Mouse (Mus musculus): ENCODE measurements around the gene Fth1.
A peak's percentile ranks its signal among the peaks of the same experiment; 100 is the strongest.

The Fth1 gene

GRCm38 (mm10) chr19:9964205-9964916 lies 16.0 kb upstream of the Fth1 start:
- DNase-seq (ENCODE audit: low spot score), result peak; percentile 35

DNA sequence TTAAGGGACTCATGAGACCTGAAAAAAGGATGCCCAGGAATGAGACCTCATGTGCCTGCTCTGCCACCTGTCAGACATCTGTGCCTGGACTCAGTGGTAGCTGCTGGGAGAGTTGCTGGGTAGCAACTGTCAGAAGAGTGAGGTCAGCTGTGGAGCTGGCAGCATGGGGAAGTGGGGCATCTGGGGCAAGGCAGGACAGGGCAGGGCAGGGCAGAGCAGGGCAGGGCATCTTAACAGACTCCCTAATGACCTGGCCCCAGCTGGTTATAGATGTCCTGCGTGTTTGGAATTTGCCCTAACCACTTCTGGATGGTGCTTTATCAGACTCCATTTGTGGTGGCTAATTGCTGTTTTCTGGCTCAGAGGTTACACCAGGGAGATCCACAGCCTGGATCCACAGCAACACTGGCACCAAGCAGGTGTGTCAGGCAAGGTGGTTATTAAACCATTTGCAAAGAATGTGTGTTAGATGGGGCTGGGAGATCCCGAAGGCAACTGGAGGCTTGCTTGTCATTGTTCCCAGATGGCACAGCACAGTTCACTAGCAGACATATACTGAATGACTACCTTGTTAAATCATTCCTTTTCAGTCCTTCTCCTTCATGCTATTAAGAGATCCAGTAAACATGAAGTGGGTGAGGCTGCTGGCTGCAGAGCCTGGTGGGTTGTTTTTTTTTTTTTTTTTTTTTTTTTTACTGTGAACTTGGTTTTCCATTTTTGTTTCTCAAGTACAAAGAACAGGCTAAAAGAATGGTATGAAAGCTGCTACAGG lies 14.1 kb upstream of the Fth1 start:
- no peak for DNase-seq (ENCODE audit: low spot score)

GRCm38 (mm10) chr19:9968081-9968787 lies 12.2 kb upstream of the Fth1 start:
- DNase-seq (ENCODE audit: low spot score), result no peak

DNA sequence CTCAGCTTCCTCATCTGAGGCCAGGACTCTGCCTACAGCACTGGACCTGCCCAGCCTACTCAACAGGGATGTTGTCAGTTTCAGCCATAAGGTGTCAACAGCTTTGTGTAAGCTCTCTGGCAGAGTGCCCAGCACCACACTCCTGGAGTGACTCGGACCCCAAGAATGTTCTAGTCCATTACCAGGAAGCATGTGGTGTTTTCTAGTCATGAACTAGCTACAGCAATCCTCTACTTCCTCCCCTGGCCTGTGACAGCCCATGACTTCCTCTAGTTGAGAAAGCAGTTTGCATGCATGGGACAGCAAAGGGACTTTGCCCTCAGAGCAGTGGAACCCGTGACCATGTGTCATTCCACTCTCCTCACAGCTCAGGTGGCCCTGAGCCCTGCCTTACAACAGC lies 5.5 kb upstream of the Fth1 start:
- peak; percentile 66 for DNase-seq (ENCODE audit: low spot score)

DNA sequence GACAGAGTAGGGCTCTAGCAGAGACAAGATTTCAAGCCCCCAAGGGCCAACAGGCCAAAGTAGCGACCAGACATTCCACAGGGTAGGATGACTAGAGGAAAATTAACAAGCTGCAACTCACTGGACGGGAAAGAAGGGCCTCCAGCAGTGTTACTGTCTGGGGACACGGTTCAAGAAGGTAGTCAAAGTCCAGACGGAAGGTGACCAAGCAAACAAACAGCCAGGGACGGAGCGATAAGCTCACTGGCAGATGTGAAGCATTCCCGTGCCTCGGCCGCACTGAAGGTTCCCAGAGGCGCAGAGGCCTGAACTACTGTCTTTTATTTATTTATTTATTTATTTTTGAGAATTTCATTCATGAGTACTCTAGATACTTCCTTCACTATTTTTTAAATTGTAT lies 3.3 kb upstream of the Fth1 start:
- DNase-seq (ENCODE audit: low spot score), result peak; percentile 85

- peak; percentile 81 for DNase-seq (ENCODE audit: low spot score)
Observed at GRCm38 (mm10) chr19:9978431-9978951, 1.9 kb upstream of the Fth1 start.

GRCm38 (mm10) chr19:9979156-9979555 lies 1.2 kb upstream of the Fth1 start:
- no peak for DNase-seq (ENCODE audit: low spot score)

DNA sequence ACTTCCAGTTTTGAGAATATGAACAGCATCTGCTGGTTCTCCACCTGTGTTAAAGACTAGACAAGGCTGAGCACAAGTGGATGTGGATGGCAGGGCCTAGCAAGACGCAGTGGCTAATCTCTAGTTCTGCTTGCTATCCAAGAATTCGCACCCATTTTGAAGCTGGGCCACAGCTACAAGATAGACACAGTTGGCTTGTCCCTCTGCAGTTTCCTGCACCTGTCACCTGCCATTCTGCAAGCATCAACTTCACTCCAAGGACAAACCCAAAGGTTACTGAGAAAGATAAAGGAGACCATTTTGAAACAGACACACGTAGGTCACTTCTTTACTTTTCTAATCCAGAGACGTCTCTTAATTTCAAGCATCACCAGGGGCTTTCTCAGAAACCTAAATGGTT lies 1.2 kb downstream of the Fth1 start:
- DNase-seq (ENCODE audit: low spot score), result no peak

DNA sequence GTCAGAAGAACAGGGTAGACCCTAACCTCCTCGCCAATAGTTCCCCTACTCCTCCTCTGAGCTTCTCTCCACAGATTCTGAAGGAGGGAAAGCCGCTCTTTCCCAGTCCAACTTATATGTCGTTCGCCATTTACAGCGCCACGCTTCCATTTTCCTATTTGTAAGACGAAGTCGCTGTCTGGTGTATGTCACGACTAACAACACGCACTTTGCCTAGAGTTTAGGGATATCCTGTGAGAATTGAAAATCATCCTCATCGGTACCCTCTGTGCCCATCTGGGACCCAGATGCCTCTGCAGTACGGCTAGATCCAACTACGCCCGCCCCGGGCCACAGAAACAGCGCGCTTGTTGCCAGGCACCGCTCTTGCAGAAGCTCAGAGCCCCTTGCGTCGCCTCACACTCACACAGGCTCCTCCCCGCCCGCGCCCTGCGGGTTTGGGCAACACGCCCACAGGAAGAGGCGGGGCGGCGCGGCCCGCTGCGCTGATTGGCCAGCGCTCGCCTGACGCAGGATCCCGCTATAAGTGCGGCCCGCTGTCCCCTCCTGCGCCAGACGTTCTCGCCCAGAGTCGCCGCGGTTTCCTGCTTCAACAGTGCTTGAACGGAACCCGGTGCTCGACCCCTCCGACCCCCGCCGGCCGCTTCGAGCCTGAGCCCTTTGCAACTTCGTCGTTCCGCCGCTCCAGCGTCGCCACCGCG lies 1.9 kb downstream of the Fth1 start:
- DNase-seq (ENCODE audit: low spot score), result peak; percentile 96

GRCm38 (mm10) chr19:9982852-9983542 lies 2.6 kb downstream of the Fth1 start:
- DNase-seq (ENCODE audit: low spot score), result peak; percentile 78

DNA sequence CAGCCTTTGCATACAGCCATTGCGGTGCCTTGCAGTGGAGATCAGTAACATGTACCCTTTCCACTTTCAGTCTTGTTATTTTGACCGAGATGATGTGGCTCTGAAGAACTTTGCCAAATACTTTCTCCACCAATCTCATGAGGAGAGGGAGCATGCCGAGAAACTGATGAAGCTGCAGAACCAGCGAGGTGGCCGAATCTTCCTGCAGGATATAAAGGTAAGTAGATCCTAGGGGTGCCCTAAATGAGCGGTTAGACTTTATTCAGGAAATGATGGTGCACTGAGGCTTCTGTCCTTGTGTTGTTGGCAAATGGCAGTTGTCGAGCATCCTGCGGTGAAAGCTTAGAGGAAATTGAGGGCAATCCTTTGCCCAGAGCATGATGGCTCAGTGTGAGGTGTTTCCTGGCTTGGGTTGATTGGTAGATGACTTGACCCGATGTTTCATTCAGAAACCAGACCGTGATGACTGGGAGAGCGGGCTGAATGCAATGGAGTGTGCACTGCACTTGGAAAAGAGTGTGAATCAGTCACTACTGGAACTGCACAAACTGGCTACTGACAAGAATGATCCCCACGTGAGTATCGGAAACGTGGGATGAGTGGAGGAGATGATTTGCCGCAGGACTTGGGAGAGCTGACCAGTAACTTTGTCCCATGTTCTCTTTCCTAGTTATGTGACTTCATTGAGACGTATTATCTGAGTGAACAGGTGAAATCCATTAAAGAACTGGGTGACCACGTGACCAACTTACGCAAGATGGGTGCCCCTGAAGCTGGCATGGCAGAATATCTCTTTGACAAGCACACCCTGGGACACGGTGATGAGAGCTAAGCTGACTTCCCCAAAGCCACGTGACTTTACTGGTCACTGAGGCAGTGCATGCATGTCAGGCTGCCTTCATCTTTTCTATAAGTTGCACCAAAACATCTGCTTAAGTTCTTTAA lies 4.0 kb downstream of the Fth1 start:
- DNase-seq (ENCODE audit: low spot score), result no peak

GRCm38 (mm10) chr19:9985190-9985899 lies 4.9 kb downstream of the Fth1 start:
- no peak for DNase-seq (ENCODE audit: low spot score)

DNA sequence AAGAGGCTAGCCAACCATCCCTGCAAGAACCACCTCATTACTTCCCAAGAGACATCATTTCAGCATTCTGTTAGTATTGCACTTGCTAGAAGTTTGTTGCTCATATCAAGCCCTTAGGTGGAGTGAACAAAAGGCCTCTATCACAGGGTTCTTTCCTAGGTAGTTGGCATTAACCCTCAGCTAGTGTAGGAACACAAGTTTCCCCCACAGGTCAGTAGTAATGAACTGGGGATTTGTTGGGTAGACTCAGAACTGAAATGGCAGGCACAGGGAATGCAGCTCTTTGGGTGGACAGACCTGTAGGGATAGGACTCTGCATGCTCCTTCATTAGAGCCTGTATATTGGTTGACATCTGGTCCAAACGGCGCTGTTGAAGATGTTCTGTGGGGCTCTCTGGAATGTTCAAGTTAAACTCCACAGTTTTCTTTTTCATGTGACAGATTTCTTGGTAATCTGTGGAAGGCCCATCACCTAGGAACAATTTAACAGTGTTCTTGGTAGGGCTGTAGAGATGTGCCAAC lies 5.6 kb downstream of the Fth1 start:
- no peak for DNase-seq (ENCODE audit: low spot score)

DNA sequence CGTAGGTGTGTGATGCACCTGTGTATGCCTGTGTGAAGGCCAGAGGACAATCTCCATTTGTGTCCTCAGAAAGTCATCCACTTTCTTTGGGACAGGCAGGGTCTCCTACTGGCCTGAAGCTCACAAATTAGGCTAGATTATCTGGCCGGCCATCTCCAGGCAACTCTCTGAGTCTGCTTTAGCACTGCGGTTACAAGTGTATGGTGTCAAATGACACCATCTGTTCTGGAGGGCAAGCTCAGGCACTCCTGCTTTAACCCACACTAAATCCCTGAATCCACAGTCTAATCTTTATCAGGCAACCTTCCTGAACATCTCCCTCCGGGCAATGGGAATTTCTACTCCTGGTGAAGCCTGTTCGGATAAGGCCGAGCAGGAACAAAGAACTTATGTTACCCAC lies 6.8 kb downstream of the Fth1 start:
- DNase-seq (ENCODE audit: low spot score), result no peak

DNA sequence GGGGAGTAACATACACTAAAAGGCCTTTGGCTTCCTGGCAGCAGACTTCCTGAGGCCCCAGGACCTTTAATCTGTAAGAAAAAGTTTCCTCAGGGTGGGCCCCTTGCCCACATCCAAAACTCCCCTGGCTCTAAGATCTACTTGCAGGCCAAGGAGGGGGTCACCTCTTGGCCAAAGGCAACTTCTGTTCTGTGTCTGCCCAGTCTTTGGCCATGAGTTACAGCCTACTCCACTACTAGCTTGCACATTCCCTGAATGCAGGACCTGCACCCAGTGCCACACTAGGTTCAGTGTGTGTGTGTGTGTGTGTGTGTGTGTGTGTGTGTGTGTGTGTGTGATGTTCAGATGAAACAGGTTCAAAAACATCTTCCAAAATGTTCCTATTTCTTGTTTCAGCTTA lies 7.2 kb downstream of the Fth1 start:
- DNase-seq (ENCODE audit: low spot score), result no peak

DNA sequence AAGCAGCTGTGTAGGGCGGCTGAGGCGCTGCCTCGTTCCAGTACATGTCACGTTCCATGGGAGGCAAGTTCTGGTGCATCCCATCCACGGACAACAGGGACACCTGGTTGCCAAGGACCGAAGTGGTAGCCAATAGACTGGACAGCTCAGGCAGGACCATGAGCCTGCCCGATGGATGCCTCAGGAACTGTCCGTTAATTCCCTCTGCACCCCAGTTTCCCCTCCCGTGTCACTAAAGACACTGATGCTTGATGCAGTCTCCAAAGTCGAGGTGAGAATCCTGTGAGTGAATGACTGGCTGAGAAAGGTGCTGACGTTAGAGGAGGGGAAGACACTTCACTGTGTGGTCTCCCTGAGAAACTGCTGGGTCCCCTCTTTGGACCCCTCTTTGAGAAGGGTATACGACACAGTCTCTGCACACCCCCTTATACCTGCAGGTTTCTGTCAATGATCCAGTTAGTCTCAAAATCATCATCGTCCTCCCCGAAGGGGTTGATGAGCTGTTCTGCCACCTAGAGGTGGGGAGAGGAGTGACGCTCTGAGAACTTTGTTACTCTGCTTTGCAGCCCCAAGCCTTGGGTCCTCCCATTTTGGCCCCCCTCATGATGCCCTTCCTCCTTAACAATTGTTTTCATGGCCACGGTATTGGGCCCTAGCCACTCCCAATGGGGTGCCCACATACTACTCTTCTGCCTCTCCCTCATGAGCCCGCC lies 8.9 kb downstream of the Fth1 start:
- no peak for DNase-seq (ENCODE audit: low spot score)

- no peak for DNase-seq (ENCODE audit: low spot score)
Observed at GRCm38 (mm10) chr19:9989884-9990256, 9.5 kb downstream of the Fth1 start.

DNA sequence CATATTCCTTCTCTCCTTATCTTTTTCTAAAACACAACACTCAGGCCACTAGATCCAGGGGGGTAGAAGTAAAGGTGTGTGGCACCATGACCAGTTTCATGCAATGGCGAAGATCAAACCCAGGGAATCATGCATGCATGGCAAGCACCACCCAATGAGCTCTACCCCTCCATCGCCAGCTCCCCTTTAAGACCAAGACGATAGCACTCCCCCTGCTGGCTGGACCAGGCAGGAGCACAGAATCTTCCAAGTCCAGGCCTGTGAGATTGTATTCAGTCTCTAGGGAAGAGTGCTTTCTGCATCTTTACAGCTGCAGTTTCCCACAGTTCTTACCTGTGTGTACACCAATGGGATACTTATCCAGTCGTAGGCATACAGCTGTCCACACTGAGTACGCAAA lies 10.9 kb downstream of the Fth1 start:
- DNase-seq (ENCODE audit: low spot score), result no peak

All from yolk sac, embryonic 10.5 days (tissue).